Mouse (Mus musculus) ES-E14 (cell line): ENCODE data around the gene Asb5.

ENCODE experiments used
- CHD2 ChIP-seq: IDR thresholded peaks from 2 replicates; pipeline ENCODE4 v1.6.1; 2014; ENCODE audit warnings: mild to moderate bottlenecking, low read depth, low read length, inconsistent platforms
- ZC3H11A ChIP-seq: IDR thresholded peaks from 2 replicates; pipeline ENCODE4 v1.6.1; 2012; ENCODE audit warnings: low read depth, mild to moderate bottlenecking, inconsistent platforms, low read length, borderline replicate concordance
- ZNF384 ChIP-seq: IDR thresholded peaks from 2 replicates; pipeline ENCODE4 v1.6.1; 2012; ENCODE audit warnings: low read depth, low read length, inconsistent platforms

DNA sequence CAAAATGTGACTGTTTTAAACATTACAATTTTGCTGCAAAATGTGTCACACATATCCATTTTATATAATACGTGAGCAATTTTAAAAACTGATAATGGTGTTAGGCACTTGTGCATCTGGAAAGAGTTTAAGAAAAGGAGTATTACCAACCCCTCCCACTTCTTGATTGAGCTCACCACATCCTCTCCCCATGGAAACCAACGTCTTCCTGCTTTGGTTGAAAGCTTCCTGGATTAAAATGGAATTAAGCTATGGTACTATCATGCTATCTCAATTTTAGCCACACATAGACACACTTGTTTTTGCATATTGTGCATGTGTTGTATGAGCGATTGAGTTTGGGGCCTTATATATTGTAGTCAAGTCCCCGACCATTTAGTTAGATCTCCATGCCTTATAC is 74.1 kb downstream of the Asb5 start:
- no peak for TF ChIP-seq ZNF384
- TF ChIP-seq CHD2, result no peak
- TF ChIP-seq ZC3H11A, result no peak
